Mouse (Mus musculus): ENCODE measurements around the gene Pigq. TPM values are rescaled to one million over a fixed set of nuclear protein-coding genes. Genes with fewer than 3 reads are reported as not detected.

The Pigq gene
- polyA plus RNA-seq, 1 experiment from 2014 or later: 126 TPM

GRCm38 (mm10) chr17:25947576-25947975 is 2.8 kb upstream of the Pigq start:
- Histone ChIP-seq H3K4me2 (peak overlapping the region; percentile 85), H3K4me1 (replicated peaks) (peaks cover 83% of the 10 kb centered on the region), H3K4me3 (replicated peaks) (no peak overlapping the region), H3K36me3 (no peaks in the 10 kb centered on the region), H3K9me3 (replicated peaks) (no peaks in the 10 kb centered on the region), H3K9ac (peak overlapping the region; percentile 99), H3K27me3 (peaks cover 35% of the 10 kb centered on the region), H3K27ac (peak overlapping the region; percentile 100)
- DNase-seq (no peak), ATAC-seq (ENCODE audit: low read depth) (0 out of 2 replicates have a peak, but pooled peaks have one; percentile 1)
- WGBS (ENCODE audit: insufficient replicate concordance): 61% methylated on average over 4 of the region's 4 CpGs

- peaks cover 77% of the 10 kb centered on the region for H3K4me1 ChIP-seq (replicated peaks)
- peaks cover 28% of the 10 kb centered on the region for H3K27me3 ChIP-seq
- H3K4me2 ChIP-seq: peak overlapping the region; percentile 85
- 80% methylated on average over 8 of the region's 8 CpGs for WGBS (ENCODE audit: insufficient replicate concordance)
- H3K36me3 ChIP-seq: no peaks in the 10 kb centered on the region
- H3K4me3 ChIP-seq (replicated peaks): peak overlapping the region; percentile 24; the same call in 1 of the 2 replicates
- peak overlapping the region; percentile 99 for H3K9ac ChIP-seq
- ATAC-seq (ENCODE audit: low read depth) (no peak), DNase-seq (no peak)
- H3K27ac ChIP-seq: peak overlapping the region; percentile 100
- no peaks in the 10 kb centered on the region for H3K9me3 ChIP-seq (replicated peaks)
These were observed 2.2 kb upstream of the Pigq start for GRCm38 (mm10) chr17:25946891-25947290.

GRCm38 (mm10) chr17:25946349-25946748 is 1.6 kb upstream of the Pigq start:
- Histone ChIP-seq H3K27ac (peak overlapping the region; percentile 100), H3K9ac (peak overlapping the region; percentile 99), H3K36me3 (no peaks in the 10 kb centered on the region), H3K27me3 (peaks cover 22% of the 10 kb centered on the region), H3K9me3 (replicated peaks) (no peaks in the 10 kb centered on the region), H3K4me2 (peak overlapping the region; percentile 85), H3K4me3 (replicated peaks) (peak overlapping the region; percentile 24), H3K4me1 (replicated peaks) (peaks cover 72% of the 10 kb centered on the region)
- DNase-seq: peak; percentile 54
- WGBS (ENCODE audit: insufficient replicate concordance): 28% methylated on average over 7 of the region's 7 CpGs
- ATAC-seq (ENCODE audit: low read depth): peak; percentile 38

- 78% methylated on average over 9 of the region's 9 CpGs for WGBS (ENCODE audit: insufficient replicate concordance)
- Histone ChIP-seq H3K36me3 (peaks cover 3% of the 10 kb centered on the region), H3K9ac (peak overlapping the region; percentile 99), H3K4me1 (replicated peaks) (peaks cover 70% of the 10 kb centered on the region), H3K27me3 (peaks cover 15% of the 10 kb centered on the region), H3K4me3 (replicated peaks) (no peak overlapping the region), H3K27ac (peak overlapping the region; percentile 100), H3K9me3 (replicated peaks) (no peaks in the 10 kb centered on the region), H3K4me2 (peak overlapping the region; percentile 85)
- ATAC-seq (ENCODE audit: low read depth): no peak
- no peak for DNase-seq
These were observed 900 bp upstream of the Pigq start for GRCm38 (mm10) chr17:25945517-25946155.

- peak overlapping the region; percentile 100 for H3K27ac ChIP-seq
- peak overlapping the region; percentile 85 for H3K4me2 ChIP-seq
- H3K36me3 ChIP-seq: peaks cover 21% of the 10 kb centered on the region
- peak overlapping the region; percentile 92 for H3K4me3 ChIP-seq (replicated peaks)
- 80% methylated on average over 9 of the region's 9 CpGs for WGBS (ENCODE audit: insufficient replicate concordance)
- no peaks in the 10 kb centered on the region for H3K27me3 ChIP-seq
- no peak for DNase-seq
- peak overlapping the region; percentile 99 for H3K9ac ChIP-seq
- no peaks in the 10 kb centered on the region for H3K9me3 ChIP-seq (replicated peaks)
- no peak for ATAC-seq (ENCODE audit: low read depth)
- H3K4me1 ChIP-seq (replicated peaks): peaks cover 82% of the 10 kb centered on the region
These were observed 967 bp downstream of the Pigq start for GRCm38 (mm10) chr17:25943769-25944168.

GRCm38 (mm10) chr17:25943221-25943620 is 1.5 kb downstream of the Pigq start:
- H3K9ac ChIP-seq: peak overlapping the region; percentile 99
- H3K4me1 ChIP-seq (replicated peaks): peaks cover 84% of the 10 kb centered on the region
- DNase-seq (no peak), ATAC-seq (ENCODE audit: low read depth) (peak; percentile 18)
- peak overlapping the region; percentile 85 for H3K4me2 ChIP-seq
- H3K9me3 ChIP-seq (replicated peaks): no peaks in the 10 kb centered on the region
- H3K36me3 ChIP-seq: peaks cover 27% of the 10 kb centered on the region
- WGBS (ENCODE audit: insufficient replicate concordance): 32% methylated on average over 3 of the region's 3 CpGs
- H3K27ac ChIP-seq: peak overlapping the region; percentile 100
- no peaks in the 10 kb centered on the region for H3K27me3 ChIP-seq
- H3K4me3 ChIP-seq (replicated peaks): peak overlapping the region; percentile 92

GRCm38 (mm10) chr17:25942597-25943151 is 2.1 kb downstream of the Pigq start:
- peaks cover 32% of the 10 kb centered on the region for H3K36me3 ChIP-seq
- peaks cover 84% of the 10 kb centered on the region for H3K4me1 ChIP-seq (replicated peaks)
- H3K27ac ChIP-seq: peak overlapping the region; percentile 100

GRCm38 (mm10) chr17:25941511-25942241 is 3.1 kb downstream of the Pigq start:
- H3K9me3 ChIP-seq (replicated peaks): no peaks in the 10 kb centered on the region
- ATAC-seq (ENCODE audit: low read depth): no peak
- no peaks in the 10 kb centered on the region for H3K27me3 ChIP-seq
- H3K27ac ChIP-seq: peak overlapping the region; percentile 100
- H3K36me3 ChIP-seq: peaks cover 42% of the 10 kb centered on the region
- H3K9ac ChIP-seq: peak overlapping the region; percentile 99
- H3K4me3 ChIP-seq (replicated peaks): peak overlapping the region; percentile 92
- H3K4me2 ChIP-seq: peak overlapping the region; percentile 85
- DNase-seq: no peak
- peaks cover 84% of the 10 kb centered on the region for H3K4me1 ChIP-seq (replicated peaks)
- WGBS (ENCODE audit: insufficient replicate concordance): 2% methylated on average over 54 of the region's 54 CpGs

More at GRCm38 (mm10) chr17:25942597-25943151, 2.1 kb downstream of the Pigq start:
- peak; percentile 90 for ATAC-seq (ENCODE audit: low read depth)
- Histone ChIP-seq H3K9ac (peak overlapping the region; percentile 99), H3K4me2 (peak overlapping the region; percentile 85), H3K27me3 (no peaks in the 10 kb centered on the region), H3K9me3 (replicated peaks) (no peaks in the 10 kb centered on the region), H3K4me3 (replicated peaks) (peak overlapping the region; percentile 92)
- peak; percentile 95 for DNase-seq
- 15% methylated on average over 2 of the region's 2 CpGs for WGBS (ENCODE audit: insufficient replicate concordance)

GRCm38 (mm10) chr17:25934526-25934925 is 10.2 kb downstream of the Pigq start:
- 75% methylated on average over 1 of the region's 1 CpGs for WGBS (ENCODE audit: insufficient replicate concordance)
- H3K4me1 ChIP-seq (replicated peaks): peaks cover 66% of the 10 kb centered on the region
- H3K9ac ChIP-seq: 0 out of 2 replicates have a peak overlapping the region, but pooled peaks have one; percentile 4
- ATAC-seq (ENCODE audit: low read depth): no peak
- H3K9me3 ChIP-seq (replicated peaks): no peaks in the 10 kb centered on the region
- peak overlapping the region; percentile 21; the same call in 1 of the 2 replicates for H3K4me2 ChIP-seq
- no peak for DNase-seq
- no peaks in the 10 kb centered on the region for H3K27me3 ChIP-seq
- peaks cover 100% of the 10 kb centered on the region for H3K36me3 ChIP-seq
- no peak overlapping the region for H3K27ac ChIP-seq
- peak overlapping the region; percentile 6; the same call in 1 of the 2 replicates for H3K4me3 ChIP-seq (replicated peaks)

- Histone ChIP-seq H3K27ac (peak overlapping the region; percentile 41), H3K9ac (no peak overlapping the region), H3K36me3 (peaks cover 64% of the 10 kb centered on the region), H3K9me3 (replicated peaks) (no peaks in the 10 kb centered on the region), H3K4me1 (replicated peaks) (peaks cover 18% of the 10 kb centered on the region), H3K27me3 (no peaks in the 10 kb centered on the region), H3K4me3 (replicated peaks) (no peak overlapping the region), H3K4me2 (no peak overlapping the region)
- 65% methylated on average over 2 of the region's 2 CpGs for WGBS (ENCODE audit: insufficient replicate concordance)
- DNase-seq (no peak), ATAC-seq (ENCODE audit: low read depth) (no peak)
These were observed 19.4 kb downstream of the Pigq start for GRCm38 (mm10) chr17:25925348-25925747.

- peaks cover 33% of the 10 kb centered on the region for H3K36me3 ChIP-seq
- DNase-seq (no peak), ATAC-seq (ENCODE audit: low read depth) (no peak)
- H3K27me3 ChIP-seq: no peaks in the 10 kb centered on the region
- no peaks in the 10 kb centered on the region for H3K9me3 ChIP-seq (replicated peaks)
- H3K27ac ChIP-seq: 0 out of 2 replicates have a peak overlapping the region, but pooled peaks have one; percentile 47
- 69% methylated on average over 5 of the region's 5 CpGs for WGBS (ENCODE audit: insufficient replicate concordance)
- no peak overlapping the region for H3K9ac ChIP-seq
- no peak overlapping the region for H3K4me3 ChIP-seq (replicated peaks)
- H3K4me2 ChIP-seq: 0 out of 2 replicates have a peak overlapping the region, but pooled peaks have one; percentile 87
- H3K4me1 ChIP-seq (replicated peaks): peaks cover 33% of the 10 kb centered on the region
These were observed 22.6 kb downstream of the Pigq start for GRCm38 (mm10) chr17:25922120-25922519.

Data from liver, embryonic 13.5 days (tissue).